Mouse (Mus musculus) hindbrain, postnatal 0 days (tissue): ENCODE data around the gene Rapgef4. TPM values are rescaled to one million over a fixed set of nuclear protein-coding genes. Genes with fewer than 3 reads are reported as not detected.

Experiments used
- ATAC-seq: fragments of 200-750 bp; cut with Nextera tagmentation; 2 replicates; pipeline ENCODE4 v1.8.0; 2017; ENCODE audit warnings: mild to moderate bottlenecking, moderate TSS enrichment, moderate library complexity
- DNase-seq: peaks from one replicate; pipeline ENCODE4 v3.0.0-alpha.2; 2015; ENCODE audit warnings: low spot score
- H3K27ac ChIP-seq: fragments of 300-500 bp; sonication (generic); 2 replicates; pipeline ENCODE4 v1.5.1; 2014; ENCODE audit warnings: mild to moderate bottlenecking
- H3K27me3 ChIP-seq: fragments of 300-500 bp; sonication (generic); 2 replicates; pipeline ENCODE4 v1.6.1; 2014; ENCODE audit warnings: low read length, mixed read lengths; ENCODE audit not compliant: insufficient read depth
- H3K36me3 ChIP-seq: fragments of 300-500 bp; sonication (generic); 2 replicates; pipeline ENCODE4 v1.6.1; 2014; ENCODE audit warnings: low read length, mixed read lengths; ENCODE audit not compliant: insufficient read depth
- H3K4me1 ChIP-seq: fragments of 300-500 bp; sonication (generic); 2 replicates; pipeline ENCODE4 v1.6.1; 2014; ENCODE audit warnings: antibody characterized with exemption, low read length, mixed read lengths; ENCODE audit not compliant: insufficient read depth
- H3K4me2 ChIP-seq: fragments of 300-500 bp; sonication (generic); 2 replicates; pipeline ENCODE4 v1.6.1; 2014; ENCODE audit warnings: low read depth, mild to moderate bottlenecking, low read length, moderate library complexity, mixed read lengths
- H3K4me3 ChIP-seq: fragments of 300-500 bp; sonication (generic); 2 replicates; pipeline ENCODE4 v1.5.1; 2014; ENCODE audit warnings: low read length
- H3K9ac ChIP-seq: fragments of 300-500 bp; sonication (generic); replicated peaks from 2 replicates; pipeline ENCODE4 v1.6.1; 2014; ENCODE audit warnings: mild to moderate bottlenecking, low read length, moderate library complexity, mixed read lengths
- H3K9me3 ChIP-seq: fragments of 300-500 bp; sonication (generic); 2 replicates; pipeline ENCODE4 v1.6.1; 2016; ENCODE audit warnings: low read length, mixed read lengths
- CTCF ChIP-seq: IDR thresholded peaks from 2 replicates; pipeline ENCODE4 v1.5.1; 2016; ENCODE audit warnings: antibody characterized with exemption, control low read depth, low read depth
- WGBS: fragments of 180-500 bp; shearing (Covaris S2); extraction: QIAGEN DNeasy Blood & Tissue Kit; methylation state at CpG from one replicate; pipeline ENCODE4 v1.1.7; 2014; 5-methylcytosine and 5-hydroxymethylcytosine counted together
- polyA plus RNA-seq: library from polyadenylated mRNA; unstranded; fragments of >200 nt; fragmentation: Nextera tagmentation; extraction: Ambion mirVana; gene quantifications from 2 replicates; pipeline ENCODE4 v1.2.1, GENCODE M21; 2015
- total RNA-seq: library from RNA; depleted of rRNA; stranded (reverse); fragments of >200 nt; gene quantifications from 2 replicates; pipeline ENCODE4 v1.2.3, GENCODE M21; 2014

Gene Rapgef4
- total and polyA plus RNA-seq, 2 experiments from 2014 or later, result 47.3 to 104 TPM

- no peak for TF ChIP-seq CTCF
- DNase-seq, result no peak
- Histone ChIP-seq H3K9me3 (no peaks in the 10 kb centered on the region), H3K36me3 (no peaks in the 10 kb centered on the region), H3K4me1 (no peaks in the 10 kb centered on the region), H3K27me3 (no peaks in the 10 kb centered on the region), H3K9ac (no peak overlapping the region), H3K27ac (no peak overlapping the region), H3K4me3 (no peak overlapping the region), H3K4me2 (no peak overlapping the region)
- ATAC-seq, result no peak
- WGBS, result 88% methylated on average over 6 of the region's 6 CpGs
Observed at GRCm38 (mm10) chr2:72267390-72267789, 286.4 kb downstream of the Rapgef4 start.

- Histone ChIP-seq H3K4me1 (no peaks in the 10 kb centered on the region), H3K4me2 (no peak overlapping the region), H3K36me3 (no peaks in the 10 kb centered on the region), H3K4me3 (no peak overlapping the region), H3K9ac (no peak overlapping the region), H3K27me3 (no peaks in the 10 kb centered on the region), H3K9me3 (no peaks in the 10 kb centered on the region), H3K27ac (no peak overlapping the region)
- TF ChIP-seq CTCF, result no peak
- WGBS, result 66% methylated on average over 4 of the region's 4 CpGs
- DNase-seq (no peak), ATAC-seq (no peak)
Observed at GRCm38 (mm10) chr2:72269651-72270341, 288.8 kb downstream of the Rapgef4 start.

- no peaks in the 10 kb centered on the region for H3K27me3 ChIP-seq
- no peaks in the 10 kb centered on the region for H3K4me1 ChIP-seq
- no peaks in the 10 kb centered on the region for H3K9me3 ChIP-seq
- ATAC-seq (no peak), DNase-seq (no peak)
- H3K4me3 ChIP-seq, result no peak overlapping the region
- no peak overlapping the region for H3K9ac ChIP-seq
- TF ChIP-seq CTCF, result no peak
- no peak overlapping the region for H3K27ac ChIP-seq
- WGBS, result 75% methylated on average over 4 of the region's 4 CpGs
- no peak overlapping the region for H3K4me2 ChIP-seq
- no peaks in the 10 kb centered on the region for H3K36me3 ChIP-seq
Observed at GRCm38 (mm10) chr2:72278247-72278873, 297.3 kb downstream of the Rapgef4 start.

GRCm38 (mm10) chr2:72280524-72280923, 299.5 kb downstream of the Rapgef4 start:
- Histone ChIP-seq H3K36me3 (no peaks in the 10 kb centered on the region), H3K4me3 (no peak overlapping the region), H3K4me2 (no peak overlapping the region), H3K4me1 (no peaks in the 10 kb centered on the region), H3K27ac (no peak overlapping the region), H3K27me3 (no peaks in the 10 kb centered on the region), H3K9ac (no peak overlapping the region), H3K9me3 (no peaks in the 10 kb centered on the region)
- DNase-seq (no peak), ATAC-seq (no peak)
- WGBS, result 92% methylated on average over 5 of the region's 5 CpGs
- no peak for TF ChIP-seq CTCF

GRCm38 (mm10) chr2:72281971-72282370, 300.9 kb downstream of the Rapgef4 start:
- Histone ChIP-seq H3K9me3 (no peaks in the 10 kb centered on the region), H3K4me1 (no peaks in the 10 kb centered on the region), H3K4me3 (no peak overlapping the region), H3K9ac (no peak overlapping the region), H3K27me3 (no peaks in the 10 kb centered on the region), H3K27ac (no peak overlapping the region), H3K4me2 (no peak overlapping the region), H3K36me3 (no peaks in the 10 kb centered on the region)
- DNase-seq (no peak), ATAC-seq (no peak)
- 94% methylated on average over 14 of the region's 14 CpGs for WGBS
- TF ChIP-seq CTCF, result no peak

- WGBS, result 87% methylated on average over 4 of the region's 4 CpGs
- H3K4me2 ChIP-seq, result no peak overlapping the region
- no peaks in the 10 kb centered on the region for H3K36me3 ChIP-seq
- no peaks in the 10 kb centered on the region for H3K27me3 ChIP-seq
- no peaks in the 10 kb centered on the region for H3K9me3 ChIP-seq
- ATAC-seq (no peak), DNase-seq (no peak)
- H3K4me1 ChIP-seq, result no peaks in the 10 kb centered on the region
- no peak for TF ChIP-seq CTCF
- H3K27ac ChIP-seq, result no peak overlapping the region
- no peak overlapping the region for H3K9ac ChIP-seq
- no peak overlapping the region for H3K4me3 ChIP-seq
Observed at GRCm38 (mm10) chr2:72282733-72283132, 301.7 kb downstream of the Rapgef4 start.

- 73% methylated on average over 7 of the region's 7 CpGs for WGBS
- DNase-seq, result no peak
- no peak for TF ChIP-seq CTCF
Observed at GRCm38 (mm10) chr2:72284689-72285088, 303.6 kb downstream of the Rapgef4 start.

More at GRCm38 (mm10) chr2:72284689-72285088, 303.6 kb downstream of the Rapgef4 start:
- Histone ChIP-seq H3K27ac (no peak overlapping the region), H3K4me3 (no peak overlapping the region), H3K9me3 (no peaks in the 10 kb centered on the region), H3K36me3 (no peaks in the 10 kb centered on the region), H3K9ac (no peak overlapping the region), H3K4me1 (no peaks in the 10 kb centered on the region), H3K27me3 (no peaks in the 10 kb centered on the region), H3K4me2 (no peak overlapping the region)
- no peak for ATAC-seq
